Mouse (Mus musculus) layer of hippocampus, adult 18-20 months (tissue): Measurements from ENCODE around the gene Mgme1. TPM values are rescaled to one million over a fixed set of nuclear protein-coding genes. Genes with fewer than 3 reads are reported as not detected.

Experiments used
- DNase-seq, 2 experiments: peaks; one replicate each; pipeline ENCODE4 v3.0.0; 2022; ENCODE audit warnings: low spot score in 2 of 2
- total RNA-seq, 2 experiments: library from RNA; stranded (reverse); gene quantifications; 2 replicates each; pipeline ENCODE4 v1.2.3; 2021

The Mgme1 gene
- total RNA-seq, 2 experiments from 2014 or later: 6.2 to 6.7 TPM

- no peak for DNase-seq
These were observed 7.6 kb upstream of the Mgme1 start for GRCm38 (mm10) chr2:144262837-144263236.

DNA sequence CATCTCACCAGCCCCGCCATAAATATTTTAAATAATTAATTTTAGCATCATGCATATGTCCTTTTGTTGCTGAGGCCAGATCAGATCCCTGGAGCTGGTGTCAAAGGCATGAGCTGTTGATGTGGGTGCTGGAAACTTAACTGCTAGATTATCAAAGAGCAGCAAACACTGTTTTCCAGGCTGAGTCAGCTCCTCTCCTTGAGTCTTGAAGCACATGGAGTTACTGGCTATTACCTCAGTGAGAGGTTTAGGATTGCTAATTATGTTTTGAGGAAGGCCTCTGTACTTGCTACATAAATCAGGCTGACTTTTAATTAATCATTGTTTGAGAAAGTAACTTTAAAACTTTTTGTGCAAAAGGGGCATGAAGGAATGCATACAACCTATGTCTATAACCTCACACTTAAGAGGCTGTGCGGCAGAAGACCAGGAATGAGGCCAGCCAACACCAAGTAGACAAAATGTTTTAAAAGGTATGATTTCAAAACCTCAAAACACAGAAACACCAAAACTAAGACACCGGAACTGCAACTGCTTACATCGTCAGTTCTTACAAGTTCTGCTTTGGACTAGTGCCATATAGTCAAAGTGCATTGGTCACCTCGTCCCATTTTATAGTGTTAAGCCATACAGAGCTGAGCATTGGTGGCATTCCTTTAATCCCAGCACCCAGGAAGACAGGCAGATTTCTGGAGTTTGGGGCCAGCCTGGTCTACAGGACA, 5.9 kb upstream of the Mgme1 start:
- DNase-seq: no peak

GRCm38 (mm10) chr2:144265120-144265488, 5.4 kb upstream of the Mgme1 start:
- DNase-seq: no peak

GRCm38 (mm10) chr2:144265916-144266683, 4.4 kb upstream of the Mgme1 start:
- no peak for DNase-seq

- DNase-seq: no peak
These were observed 3.3 kb upstream of the Mgme1 start for GRCm38 (mm10) chr2:144267004-144267730.

DNA sequence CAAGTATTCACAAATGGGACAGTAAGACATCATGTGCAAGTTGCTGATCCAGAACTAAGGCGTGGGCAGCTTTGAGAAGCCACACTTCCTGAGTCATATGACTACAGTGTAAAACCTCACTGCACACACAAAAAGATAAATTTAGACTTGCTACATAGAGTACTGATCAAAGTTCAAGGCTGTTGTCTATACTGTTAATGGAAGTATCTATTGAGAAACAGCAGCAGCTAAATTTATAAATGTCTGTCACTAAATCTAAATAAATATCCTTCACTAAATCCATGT, 2.8 kb upstream of the Mgme1 start:
- peak in 1 of 2 experiments; percentile 41 for DNase-seq

GRCm38 (mm10) chr2:144268446-144269305, 1.8 kb upstream of the Mgme1 start:
- no peak for DNase-seq

GRCm38 (mm10) chr2:144269306-144269650, 1.2 kb upstream of the Mgme1 start:
- no peak for DNase-seq

- DNase-seq: no peak
These were observed 586 bp upstream of the Mgme1 start for GRCm38 (mm10) chr2:144269679-144270475.

DNA sequence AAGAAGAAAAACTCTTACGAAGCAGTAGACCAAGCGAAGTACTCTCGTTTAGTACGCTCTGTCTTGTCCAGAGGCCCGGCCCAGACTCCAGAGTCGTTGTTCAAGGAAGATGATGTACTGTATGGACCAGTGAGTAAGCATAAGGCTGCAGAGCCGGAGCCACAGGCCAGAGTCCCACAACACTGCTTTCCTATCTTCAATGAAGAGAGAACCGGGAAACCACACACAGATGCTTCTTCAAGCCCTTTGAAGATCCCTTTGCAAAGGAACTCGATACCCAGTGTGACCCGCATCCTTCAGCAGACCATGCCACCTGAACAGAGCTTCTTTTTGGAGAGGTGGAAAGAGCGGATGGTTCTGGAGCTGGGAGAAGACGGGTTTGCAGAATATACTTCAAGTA, 1.6 kb downstream of the Mgme1 start:
- no peak for DNase-seq

DNA sequence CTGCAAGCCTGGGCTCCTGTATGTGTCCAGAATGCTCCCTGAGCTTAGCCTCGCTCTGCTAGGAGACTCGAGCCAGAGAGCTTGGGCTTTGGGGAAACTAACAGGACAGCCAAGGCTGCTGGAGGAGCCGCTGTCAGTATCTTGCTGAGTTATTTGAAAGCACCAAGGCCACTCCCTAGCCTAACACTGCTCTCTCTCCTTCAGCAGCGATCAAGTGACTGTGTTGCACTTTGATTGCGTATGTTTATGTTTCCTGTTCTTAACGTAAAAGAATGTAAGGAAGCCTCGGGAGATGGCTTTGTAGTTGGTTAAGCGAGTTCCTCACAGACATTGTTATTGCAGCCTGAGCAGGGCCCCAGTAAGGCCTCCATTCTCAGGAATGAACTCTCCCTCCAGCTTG, 4.3 kb downstream of the Mgme1 start:
- no peak for DNase-seq

- no peak for DNase-seq
These were observed 6.4 kb downstream of the Mgme1 start for GRCm38 (mm10) chr2:144276885-144277284.

GRCm38 (mm10) chr2:144279742-144280141, 9.3 kb downstream of the Mgme1 start:
- no peak for DNase-seq

- DNase-seq: no peak
These were observed 10.1 kb downstream of the Mgme1 start for GRCm38 (mm10) chr2:144280568-144280967.

- no peak for DNase-seq
These were observed 11.0 kb downstream of the Mgme1 start for GRCm38 (mm10) chr2:144281417-144281816.

DNA sequence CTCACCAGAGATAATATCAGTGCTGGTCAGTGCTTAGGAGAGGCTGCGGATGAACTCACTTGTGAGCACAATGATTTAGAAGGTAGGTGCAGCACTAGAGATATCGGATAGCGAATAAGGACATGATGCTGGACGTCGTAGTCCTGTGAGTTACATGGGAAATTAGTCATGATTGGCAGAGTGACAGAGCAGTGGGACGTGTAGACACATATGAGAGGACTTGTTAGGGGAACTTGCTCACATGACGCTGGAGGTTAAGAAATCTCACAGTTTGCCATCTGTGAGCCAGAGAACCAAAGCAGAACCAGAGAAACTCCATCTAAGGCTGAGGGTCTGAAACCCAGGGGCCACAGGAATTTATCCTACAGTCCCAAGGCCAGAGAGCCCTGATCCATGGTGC, 19.9 kb downstream of the Mgme1 start:
- DNase-seq: no peak

- DNase-seq: peak; percentile 73 to 74
These were observed 21.3 kb downstream of the Mgme1 start for GRCm38 (mm10) chr2:144291600-144292305.

DNA sequence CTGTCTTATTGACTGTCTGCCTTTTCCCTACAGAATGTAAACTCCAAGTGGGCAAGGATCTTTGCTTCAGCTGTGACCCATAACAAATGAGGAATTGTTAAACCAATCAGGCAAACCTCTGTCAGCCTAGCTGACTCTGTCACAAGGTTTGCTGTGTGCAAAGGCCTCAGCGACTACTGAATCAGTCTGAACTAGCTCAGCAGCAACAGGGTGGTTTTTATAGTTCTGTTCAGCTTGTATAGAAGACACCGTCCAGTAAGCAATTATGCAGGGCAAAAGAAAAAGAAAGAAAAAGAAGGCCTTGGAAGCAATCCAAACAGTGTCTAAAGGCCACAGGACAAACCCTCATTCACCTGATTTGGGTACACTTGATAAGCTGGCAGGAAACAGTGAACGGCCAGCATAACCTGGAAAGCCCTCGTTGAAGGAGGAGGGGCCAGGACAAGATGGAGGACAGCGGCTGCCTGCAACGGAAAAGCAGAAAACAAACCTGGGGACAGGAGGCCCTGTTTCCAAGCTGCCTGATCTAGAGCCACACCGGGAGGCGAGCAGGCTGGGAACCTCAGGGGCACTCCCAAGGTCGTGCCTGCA, 24.8 kb downstream of the Mgme1 start:
- DNase-seq: no peak
